Mouse (Mus musculus) gastrocnemius, postnatal 4 days (tissue): ENCODE measurements around the gene Tldc1. TPM values are rescaled to one million over a fixed set of nuclear protein-coding genes. Genes with fewer than 3 reads are reported as not detected.

Source experiments
- DNase-seq, 2 experiments: peaks; one replicate each; pipeline ENCODE4 v3.0.0; 2021 to 2022; ENCODE audit warnings: low spot score in 2 of 2, mixed read lengths in 2 of 2
- total RNA-seq, 2 experiments: library from RNA; stranded (reverse); gene quantifications; 2 replicates each; pipeline ENCODE4 v1.2.3; 2021

The Tldc1 gene
- total RNA-seq, 2 experiments from 2014 or later: 6.4 to 7.8 TPM

DNA sequence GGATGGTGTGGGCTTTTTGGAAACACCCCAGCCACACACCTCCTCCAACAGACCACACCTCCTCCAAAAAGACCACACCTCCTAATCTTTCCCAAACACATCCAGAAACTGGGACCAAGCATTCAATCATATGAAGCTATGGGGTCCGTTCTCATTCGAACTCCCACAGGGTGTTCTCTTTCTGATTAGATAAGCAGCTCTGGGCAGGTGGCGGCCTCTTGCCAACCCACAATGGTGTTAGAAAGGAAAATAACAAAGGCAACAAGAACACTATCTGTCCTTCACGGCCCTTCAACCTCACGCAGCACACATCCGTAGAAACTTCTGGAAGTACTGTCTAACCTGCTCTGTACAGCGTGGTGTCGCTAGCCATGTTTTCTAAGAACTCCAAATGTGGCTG is 51.1 kb downstream of the Tldc1 start:
- no peak for DNase-seq

- DNase-seq: no peak
These were observed 53.6 kb downstream of the Tldc1 start for GRCm38 (mm10) chr8:119724596-119724995.

GRCm38 (mm10) chr8:119723676-119724075 is 54.5 kb downstream of the Tldc1 start:
- DNase-seq: no peak

DNA sequence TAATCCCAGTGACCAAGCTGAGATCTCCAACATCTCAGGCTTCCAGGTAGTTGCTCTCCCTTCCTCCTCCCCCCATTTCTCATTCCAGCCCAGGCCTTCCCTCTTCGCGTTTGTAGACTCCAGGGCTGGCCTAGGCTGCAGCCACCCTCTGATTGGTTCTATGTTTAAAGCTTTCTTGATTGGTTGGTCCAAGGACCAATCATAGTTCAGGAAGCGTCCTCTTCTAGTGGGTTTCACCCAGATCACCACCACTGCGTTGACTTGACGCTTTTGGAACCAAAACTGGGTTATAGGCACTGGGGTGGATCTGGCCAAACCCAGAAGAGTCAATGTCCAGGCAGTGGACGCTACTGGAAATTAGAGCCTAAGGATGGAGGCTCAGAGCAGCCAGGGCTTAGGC is 55.9 kb downstream of the Tldc1 start:
- DNase-seq: no peak

DNA sequence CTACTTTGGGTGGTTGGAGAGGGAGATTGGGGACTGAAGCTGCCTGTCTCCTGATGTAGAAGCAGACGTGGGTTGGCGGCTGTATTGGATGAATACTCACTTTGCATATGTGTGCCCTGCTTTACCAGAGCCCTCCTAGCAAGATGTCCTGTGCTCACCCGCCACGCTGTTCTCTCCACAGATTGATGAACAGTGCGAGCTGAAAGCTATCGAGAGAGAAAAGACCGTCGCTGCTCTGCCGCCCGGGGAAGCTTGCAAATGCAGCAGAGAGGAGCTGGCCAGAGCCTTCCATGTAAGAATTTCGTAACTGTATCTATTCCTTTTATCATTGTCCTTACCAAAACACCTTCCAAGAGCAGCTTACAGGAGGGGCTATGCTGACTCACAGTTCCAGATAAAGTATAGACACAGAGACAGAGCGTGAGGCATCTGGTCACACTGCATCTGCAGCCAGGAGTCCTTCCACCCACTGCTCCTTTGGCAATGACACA is 59.2 kb downstream of the Tldc1 start:
- no peak for DNase-seq

DNA sequence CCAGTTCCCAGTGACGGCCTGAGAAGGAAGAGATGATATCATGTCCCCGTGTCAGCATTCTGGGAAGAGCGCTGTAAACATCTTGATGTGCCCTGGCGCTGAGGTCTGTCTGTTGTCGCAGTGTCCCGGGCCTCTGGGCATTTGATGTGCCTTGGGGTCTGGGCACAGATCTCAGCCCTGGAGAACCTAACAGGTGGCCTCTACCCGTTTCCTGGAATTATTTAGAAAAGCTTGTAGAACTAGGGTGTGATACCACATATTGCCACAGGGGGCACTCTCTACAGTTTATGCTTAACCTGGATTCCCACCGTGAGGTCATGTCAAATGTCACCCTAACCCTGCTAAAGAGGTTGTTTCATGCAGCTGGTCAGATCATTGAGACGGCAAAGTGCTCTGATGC is 60.5 kb downstream of the Tldc1 start:
- no peak for DNase-seq

DNA sequence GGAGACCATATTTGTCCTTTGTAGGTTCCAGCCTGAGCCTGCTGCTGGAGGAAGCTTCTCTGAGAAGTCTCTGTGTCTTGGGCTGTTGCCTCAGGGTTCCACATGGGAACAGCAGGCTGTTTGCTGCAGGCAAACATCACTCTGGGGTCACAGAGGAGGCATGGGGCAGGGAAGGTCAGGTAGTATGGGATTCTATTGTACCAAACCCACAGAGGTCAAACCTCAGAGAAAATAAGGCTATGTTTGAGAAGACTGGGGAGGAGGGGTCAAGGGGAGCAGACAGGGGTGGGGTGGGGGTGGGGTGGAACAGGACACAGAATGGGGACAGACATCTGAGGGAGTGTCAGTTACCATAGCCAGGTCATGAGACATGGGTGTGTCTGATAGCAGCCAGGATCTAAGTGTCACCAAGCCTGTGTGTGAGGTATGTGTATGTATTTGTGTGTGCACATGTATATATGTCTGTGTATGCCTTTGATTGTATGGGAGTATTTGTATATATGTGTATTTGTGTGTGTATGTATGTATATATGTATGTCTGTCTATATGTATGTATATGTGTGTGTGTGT is 61.4 kb downstream of the Tldc1 start:
- no peak for DNase-seq

DNA sequence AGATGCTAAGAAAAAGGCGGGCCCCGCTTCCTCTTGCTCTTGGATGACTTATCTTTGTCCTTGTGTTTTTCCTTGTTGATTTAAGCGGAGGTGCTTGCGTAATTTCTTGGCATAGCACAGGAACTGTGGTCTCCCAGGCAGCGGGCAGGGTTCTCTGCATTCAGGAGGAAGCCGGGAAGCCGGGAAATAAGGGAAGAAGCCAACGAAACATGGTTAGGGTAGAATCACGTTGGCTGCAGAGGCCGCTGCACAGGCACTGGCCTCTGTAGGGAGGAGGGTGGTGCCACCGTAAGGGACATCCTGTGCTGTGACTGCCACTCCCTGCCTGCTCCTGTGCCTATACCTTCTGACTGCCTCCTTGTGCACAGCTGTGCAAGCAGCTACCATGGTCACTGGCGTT is 63.0 kb downstream of the Tldc1 start:
- DNase-seq: no peak

- DNase-seq: no peak
These were observed 64.8 kb downstream of the Tldc1 start for GRCm38 (mm10) chr8:119713421-119713820.

GRCm38 (mm10) chr8:119712226-119712625 is 66.0 kb downstream of the Tldc1 start:
- no peak for DNase-seq

Other genes starting within 250 kb of the Tldc1 start
- gene Mbtps1, start 219.7 kb downstream of the Tldc1 start, total RNA-seq: 10 to 100 TPM; 81.4 to 84.9 TPM
- 10 to 100 TPM; 17.9 to 19.3 TPM for gene Hsdl1, start 203.2 kb downstream of the Tldc1 start, total RNA-seq
- not detected for gene Dnaaf1, start 203.2 kb downstream of the Tldc1 start, total RNA-seq
- gene Taf1c, start 173.2 kb downstream of the Tldc1 start, total RNA-seq: 1 to 10 TPM; 5.8 to 6.1 TPM
- not detected for gene Adad2, start 165.7 kb downstream of the Tldc1 start, total RNA-seq
- under 1 TPM; 0.17 to 0.29 TPM for gene Kcng4, start 142.7 kb downstream of the Tldc1 start, total RNA-seq
- 10 to 100 TPM; 56.9 to 59.7 TPM for gene Wfdc1, start 112.1 kb downstream of the Tldc1 start, total RNA-seq
- not detected for gene Atp2c2, start 78.4 kb downstream of the Tldc1 start, total RNA-seq
- 10 to 100 TPM; 68.5 to 82.9 TPM for gene Cotl1, start 62.1 kb upstream of the Tldc1 start, total RNA-seq
- 1 to 10 TPM; 4.0 to 4.8 TPM for gene Klhl36, start 83.8 kb upstream of the Tldc1 start, total RNA-seq
- 10 to 100 TPM; 70.5 to 75.0 TPM for gene Usp10, start 131.9 kb upstream of the Tldc1 start, total RNA-seq
- gene Gm20388, start 132.4 kb upstream of the Tldc1 start, total RNA-seq: 10 to 100 TPM; 12.8 to 22.8 TPM
- gene Crispld2, start 214.0 kb upstream of the Tldc1 start, total RNA-seq: 1 to 10 TPM; 1.3 to 3.0 TPM